Mouse (Mus musculus) hindbrain, embryonic 10.5 days (tissue): Measurements from ENCODE around the gene Pik3r5. TPM values are rescaled to one million over a fixed set of nuclear protein-coding genes. Genes with fewer than 3 reads are reported as not detected.

Experiments used
- DNase-seq: peaks from one replicate; pipeline ENCODE4 v3.0.0-alpha.2; 2017; ENCODE audit warnings: low spot score
- H3K27ac ChIP-seq: fragments of 300-500 bp; sonication (generic); 2 replicates; pipeline ENCODE4 v1.5.1; 2016; ENCODE audit warnings: mild to moderate bottlenecking, moderate library complexity
- H3K27me3 ChIP-seq: fragments of 300-500 bp; sonication (generic); 2 replicates; pipeline ENCODE4 v1.6.1; 2016; ENCODE audit warnings: mild to moderate bottlenecking; ENCODE audit not compliant: poor library complexity, insufficient read depth, severe bottlenecking
- H3K36me3 ChIP-seq: fragments of 300-500 bp; sonication (generic); 2 replicates; pipeline ENCODE4 v1.6.1; 2016; ENCODE audit warnings: mild to moderate bottlenecking, moderate library complexity
- H3K4me1 ChIP-seq: fragments of 300-500 bp; sonication (generic); replicated peaks from 2 replicates; pipeline ENCODE4 v1.6.1; 2016; ENCODE audit warnings: mild to moderate bottlenecking
- H3K4me3 ChIP-seq: fragments of 300-500 bp; sonication (generic); 2 replicates; pipeline ENCODE4 v1.5.1; 2016; ENCODE audit warnings: mild to moderate bottlenecking, moderate library complexity
- H3K9me3 ChIP-seq: fragments of 300-500 bp; sonication (generic); 2 replicates; pipeline ENCODE4 v1.6.1; 2016; ENCODE audit warnings: mild to moderate bottlenecking, moderate library complexity
- WGBS: fragments of 180-500 bp; shearing (Covaris S2); methylation state at CpG from one replicate; pipeline ENCODE4 v1.1.7; 2016; 5-methylcytosine and 5-hydroxymethylcytosine counted together
- polyA plus RNA-seq: library from polyadenylated mRNA; unstranded; fragments of >200 nt; fragmentation: Nextera tagmentation; extraction: Ambion mirVana; gene quantifications from 2 replicates; pipeline ENCODE4 v1.2.1, GENCODE M21; 2016

Gene Pik3r5
- polyA plus RNA-seq, 1 experiment from 2014 or later: 0.88 TPM

DNA sequence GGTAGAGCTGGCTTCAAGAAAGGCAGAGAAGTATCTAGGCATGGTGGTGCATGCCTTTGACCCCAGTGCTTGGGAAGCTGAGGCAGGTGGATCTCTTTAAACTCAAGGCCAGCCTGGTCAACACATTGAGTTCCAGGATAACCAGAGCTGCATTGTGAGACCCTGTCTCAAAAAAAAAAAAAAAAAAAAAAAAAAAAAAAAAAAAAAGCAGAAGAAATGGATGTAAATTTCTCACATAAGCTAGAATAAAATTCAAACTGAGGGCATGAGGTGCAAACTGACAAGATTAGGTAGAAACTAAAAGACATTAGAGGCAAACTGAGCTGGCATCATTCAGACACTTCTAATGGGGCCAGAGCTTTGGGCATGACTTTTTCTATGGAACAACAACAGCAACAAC, 50.1 kb downstream of the Pik3r5 start:
- Histone ChIP-seq H3K4me1 (no peaks in the 10 kb centered on the region), H3K4me3 (no peak overlapping the region), H3K27ac (no peak overlapping the region), H3K27me3 (no peaks in the 10 kb centered on the region), H3K9me3 (no peaks in the 10 kb centered on the region), H3K36me3 (no peaks in the 10 kb centered on the region)
- DNase-seq: no peak

DNA sequence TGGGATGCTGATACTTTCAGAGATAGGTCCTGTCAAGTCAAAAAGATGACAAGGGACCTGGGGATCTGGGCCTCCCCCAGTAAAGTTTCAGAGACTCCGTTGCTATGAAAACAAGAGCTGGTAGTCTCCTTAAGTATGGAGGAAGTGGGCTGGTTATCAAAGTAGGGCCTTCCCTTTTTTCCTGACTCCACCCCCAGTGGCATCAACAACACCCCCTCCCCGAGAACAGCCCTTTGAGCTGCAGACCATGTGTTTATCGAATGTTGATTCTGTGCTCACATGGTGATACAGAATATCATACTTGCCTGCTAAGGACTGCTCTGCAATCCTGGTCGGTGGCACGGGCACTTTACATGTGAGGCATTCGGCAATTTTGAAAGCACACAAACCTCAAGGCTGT, 51.3 kb downstream of the Pik3r5 start:
- 81% methylated on average over 6 of the region's 6 CpGs for WGBS

DNA sequence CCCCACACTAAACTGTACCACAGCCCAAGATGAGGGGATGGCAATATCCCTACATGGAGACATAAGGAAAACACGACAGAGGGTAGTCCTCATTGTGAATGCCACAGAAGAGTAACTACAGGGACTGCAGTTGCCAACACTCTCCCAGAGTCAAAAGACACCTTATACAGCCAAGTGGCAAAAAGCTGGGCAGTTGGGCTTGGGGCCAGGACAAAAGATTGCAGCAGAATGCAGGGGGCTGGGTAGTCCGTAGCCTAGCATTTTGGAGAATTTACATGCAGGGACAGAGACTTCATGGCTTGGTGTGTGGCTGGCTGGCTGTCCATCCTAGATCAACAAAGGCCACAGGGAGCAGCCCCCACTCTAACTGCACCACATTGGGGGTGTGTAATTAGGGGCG, 52.5 kb downstream of the Pik3r5 start:
- Histone ChIP-seq H3K4me1 (peaks cover 7% of the 10 kb centered on the region), H3K27me3 (no peaks in the 10 kb centered on the region), H3K27ac (no peak overlapping the region), H3K36me3 (no peaks in the 10 kb centered on the region), H3K4me3 (no peak overlapping the region), H3K9me3 (no peaks in the 10 kb centered on the region)
- no peak for DNase-seq
- WGBS: 77% methylated on average over 3 of the region's 3 CpGs

More for the DNA sequence above, 51.3 kb downstream of the Pik3r5 start:
- Histone ChIP-seq H3K27ac (no peak overlapping the region), H3K4me1 (no peaks in the 10 kb centered on the region), H3K27me3 (no peaks in the 10 kb centered on the region), H3K4me3 (no peak overlapping the region), H3K36me3 (no peaks in the 10 kb centered on the region), H3K9me3 (no peaks in the 10 kb centered on the region)
- DNase-seq: no peak

DNA sequence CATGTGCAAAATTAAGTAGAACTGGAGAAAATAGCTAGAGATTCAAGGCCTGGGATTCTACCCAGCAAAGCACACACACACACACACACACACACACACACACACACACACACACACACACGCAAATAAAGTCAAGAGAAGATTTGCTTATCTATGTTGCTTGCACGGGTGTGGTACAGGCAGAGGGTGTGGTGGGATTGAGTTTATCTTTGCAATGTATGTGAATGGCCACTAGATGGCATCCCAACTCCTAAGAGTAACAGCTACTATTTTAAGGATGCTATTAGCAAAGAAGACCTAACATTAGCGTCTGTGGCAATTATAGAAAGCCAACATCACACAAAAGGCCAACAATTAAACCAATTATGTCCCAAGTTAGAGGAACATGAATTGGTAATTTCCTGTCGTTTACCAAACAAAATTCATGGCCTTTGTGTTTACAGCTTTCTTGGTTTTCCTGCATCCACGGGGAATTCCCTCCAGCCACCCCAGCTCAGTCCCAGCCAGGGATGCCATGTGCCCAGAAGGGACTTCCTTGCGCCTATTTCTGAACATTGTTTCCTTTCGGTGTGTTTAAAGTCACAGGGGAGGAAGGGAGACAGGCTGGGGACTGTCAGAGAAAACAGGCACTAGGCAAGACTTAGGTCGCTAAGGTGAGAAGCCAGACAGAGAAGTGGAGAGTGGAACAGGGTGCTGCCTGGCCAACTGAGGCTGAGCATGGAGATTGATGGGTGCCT, 53.5 kb downstream of the Pik3r5 start:
- DNase-seq: peak; percentile 25
- Histone ChIP-seq H3K4me1 (peaks cover 12% of the 10 kb centered on the region), H3K27ac (no peak overlapping the region), H3K9me3 (no peaks in the 10 kb centered on the region), H3K4me3 (no peak overlapping the region), H3K27me3 (no peaks in the 10 kb centered on the region), H3K36me3 (no peaks in the 10 kb centered on the region)
- WGBS: 45% methylated on average over 8 of the region's 8 CpGs

DNA sequence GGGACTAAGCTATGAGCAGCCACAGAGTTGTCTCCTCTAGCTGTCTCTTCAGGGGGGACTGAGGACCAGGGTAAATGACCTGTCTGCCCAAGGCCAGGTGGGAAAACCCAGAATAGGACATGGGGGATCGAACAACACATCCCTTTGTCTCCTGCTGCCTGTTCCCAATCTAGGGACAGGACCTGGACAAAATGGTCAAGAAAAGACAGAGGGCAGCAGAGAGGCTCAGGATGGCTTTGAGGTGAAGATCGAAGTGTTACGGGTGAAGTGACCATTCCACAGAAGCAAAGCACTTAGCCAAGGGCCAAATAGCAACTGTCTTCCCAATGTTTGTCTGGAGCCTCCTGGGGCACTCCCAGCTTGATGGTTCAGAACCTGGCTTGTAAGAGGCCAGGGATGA, 54.2 kb downstream of the Pik3r5 start:
- no peak for DNase-seq
- no peak overlapping the region for H3K27ac ChIP-seq
- H3K27me3 ChIP-seq: no peaks in the 10 kb centered on the region
- H3K4me3 ChIP-seq: no peak overlapping the region
- no peaks in the 10 kb centered on the region for H3K36me3 ChIP-seq
- 87% methylated on average over 3 of the region's 3 CpGs for WGBS
- no peaks in the 10 kb centered on the region for H3K9me3 ChIP-seq
- H3K4me1 ChIP-seq: peaks cover 12% of the 10 kb centered on the region

DNA sequence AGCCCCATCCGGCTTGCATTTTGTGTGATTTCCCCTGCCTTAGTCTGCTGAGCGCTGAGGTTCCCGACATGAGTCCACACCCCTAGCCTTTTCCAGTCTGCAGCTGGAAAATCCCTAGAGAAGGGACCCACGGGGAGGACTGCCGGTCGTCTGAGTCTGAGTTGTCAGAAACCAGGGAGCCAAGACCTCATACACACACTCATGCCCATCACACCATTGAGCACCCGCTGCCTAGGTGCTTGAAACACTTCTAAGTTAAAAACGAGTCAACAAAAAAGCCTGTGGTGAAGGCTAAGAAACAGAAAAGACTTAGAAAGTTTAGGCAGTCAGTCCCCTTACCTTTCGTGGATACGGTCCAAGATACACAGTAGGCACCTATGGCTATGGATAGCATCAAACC, 55.8 kb downstream of the Pik3r5 start:
- Histone ChIP-seq H3K4me1 (peaks cover 17% of the 10 kb centered on the region), H3K4me3 (no peak overlapping the region), H3K27ac (no peak overlapping the region), H3K9me3 (no peaks in the 10 kb centered on the region), H3K36me3 (no peaks in the 10 kb centered on the region), H3K27me3 (peaks cover 2% of the 10 kb centered on the region; the same call in 1 of the 2 replicates)
- DNase-seq: no peak
- WGBS: 89% methylated on average over 10 of the region's 10 CpGs

DNA sequence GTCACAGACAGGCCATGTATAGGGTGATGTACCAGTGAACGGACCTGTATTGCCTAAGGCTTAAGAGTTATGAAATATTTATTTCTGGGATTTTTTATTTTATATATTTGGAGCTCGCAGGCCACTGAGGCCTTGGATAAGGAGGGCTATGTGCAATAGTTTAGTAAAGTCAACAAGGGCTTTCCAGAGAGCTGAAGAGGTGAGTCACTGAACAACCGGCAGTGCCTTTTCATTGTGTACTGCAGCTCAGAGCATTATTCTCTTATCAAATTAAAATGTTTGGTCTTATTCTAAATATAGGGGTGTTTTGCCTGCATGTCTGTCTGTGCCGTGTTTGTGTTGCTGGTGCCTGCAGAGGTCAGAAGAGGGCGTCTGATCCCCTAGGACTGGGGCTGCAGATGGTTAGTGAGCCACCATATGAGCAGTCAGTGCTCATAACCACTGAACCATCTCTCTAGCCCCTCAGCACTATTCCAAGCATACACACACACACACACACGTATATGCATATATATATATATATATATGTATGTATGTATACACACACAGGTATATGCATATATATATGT, 56.4 kb downstream of the Pik3r5 start:
- Histone ChIP-seq H3K27ac (no peak overlapping the region), H3K4me3 (no peak overlapping the region), H3K4me1 (peaks cover 17% of the 10 kb centered on the region), H3K9me3 (no peaks in the 10 kb centered on the region), H3K27me3 (peaks cover 2% of the 10 kb centered on the region; the same call in 1 of the 2 replicates), H3K36me3 (no peaks in the 10 kb centered on the region)
- no peak for DNase-seq
- 74% methylated on average over 6 of the region's 6 CpGs for WGBS

DNA sequence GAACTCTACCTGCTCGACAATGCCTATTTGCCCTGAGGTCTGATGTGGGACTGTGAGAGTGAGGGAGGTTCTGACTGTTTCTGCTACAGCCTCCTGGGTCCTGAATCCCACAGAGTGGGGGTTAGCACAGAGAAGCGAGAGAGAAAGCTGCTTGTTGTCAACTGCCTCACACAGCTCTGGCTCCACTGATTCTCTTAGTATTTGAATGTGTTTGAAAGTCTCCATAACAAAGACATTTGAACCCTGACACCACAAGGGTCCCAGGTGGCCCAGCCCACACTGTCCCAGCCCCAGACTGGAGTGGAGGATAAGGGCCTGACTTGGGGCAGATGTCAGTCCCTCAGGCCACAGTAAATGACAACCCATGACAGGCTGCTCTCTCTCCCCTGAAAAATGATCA, 57.3 kb downstream of the Pik3r5 start:
- 22% methylated on average over 2 of the region's 2 CpGs for WGBS
- no peaks in the 10 kb centered on the region for H3K9me3 ChIP-seq
- no peaks in the 10 kb centered on the region for H3K36me3 ChIP-seq
- H3K27ac ChIP-seq: peak overlapping the region; percentile 64; the same call in 1 of the 2 replicates
- H3K27me3 ChIP-seq: peaks cover 2% of the 10 kb centered on the region; the same call in 1 of the 2 replicates
- no peak overlapping the region for H3K4me3 ChIP-seq
- peaks cover 17% of the 10 kb centered on the region for H3K4me1 ChIP-seq
- peak; percentile 35 for DNase-seq

DNA sequence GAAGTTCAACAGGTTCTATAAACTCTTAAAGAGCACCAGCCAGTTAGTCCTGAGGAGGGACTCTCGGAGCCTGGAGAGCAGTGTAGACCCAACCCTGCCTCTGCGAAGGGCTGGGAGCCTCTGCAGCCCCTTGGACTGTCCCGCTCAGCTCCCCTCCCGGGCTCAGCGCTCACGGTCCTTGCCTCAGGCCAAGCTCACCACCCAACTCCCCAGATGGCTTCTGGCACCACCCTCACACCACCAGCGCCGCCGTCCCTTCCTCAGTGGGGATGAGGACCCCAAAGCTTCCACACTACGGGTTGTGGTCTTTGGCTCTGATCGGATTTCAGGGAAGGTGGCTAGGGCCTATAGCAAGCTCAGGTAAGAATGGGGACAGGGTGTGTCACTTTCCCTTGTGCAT, 60.7 kb downstream of the Pik3r5 start:
- H3K4me1 ChIP-seq: peaks cover 17% of the 10 kb centered on the region
- no peak overlapping the region for H3K4me3 ChIP-seq
- WGBS: 90% methylated on average over 11 of the region's 11 CpGs
- H3K36me3 ChIP-seq: no peaks in the 10 kb centered on the region
- H3K27me3 ChIP-seq: peaks cover 2% of the 10 kb centered on the region; the same call in 1 of the 2 replicates
- H3K9me3 ChIP-seq: no peaks in the 10 kb centered on the region
- H3K27ac ChIP-seq: no peak overlapping the region
- DNase-seq: no peak

DNA sequence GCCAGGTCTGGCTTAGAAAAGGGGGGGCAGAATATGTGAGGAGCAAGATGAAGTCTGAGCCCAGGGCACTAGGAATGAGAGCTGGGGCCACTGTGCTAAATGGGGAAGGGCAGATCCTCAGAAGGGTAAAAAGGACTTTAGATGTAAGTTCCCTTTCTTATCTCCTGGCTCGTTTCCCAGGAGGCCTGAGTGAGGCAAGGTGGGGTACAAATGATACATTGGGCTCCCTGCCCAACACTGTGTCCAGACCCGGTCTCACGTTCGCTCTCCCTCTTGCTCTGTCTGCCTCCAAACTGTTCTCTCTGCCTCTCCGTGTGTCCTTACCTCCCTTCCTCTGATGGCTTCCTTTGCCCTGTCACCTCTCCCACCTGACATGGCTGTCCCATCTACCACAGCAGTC, 61.8 kb downstream of the Pik3r5 start:
- Histone ChIP-seq H3K36me3 (no peaks in the 10 kb centered on the region), H3K27ac (no peak overlapping the region), H3K9me3 (no peaks in the 10 kb centered on the region), H3K4me3 (no peak overlapping the region), H3K27me3 (peaks cover 2% of the 10 kb centered on the region; the same call in 1 of the 2 replicates), H3K4me1 (peaks cover 17% of the 10 kb centered on the region)
- DNase-seq: no peak
- 86% methylated on average over 5 of the region's 5 CpGs for WGBS

DNA sequence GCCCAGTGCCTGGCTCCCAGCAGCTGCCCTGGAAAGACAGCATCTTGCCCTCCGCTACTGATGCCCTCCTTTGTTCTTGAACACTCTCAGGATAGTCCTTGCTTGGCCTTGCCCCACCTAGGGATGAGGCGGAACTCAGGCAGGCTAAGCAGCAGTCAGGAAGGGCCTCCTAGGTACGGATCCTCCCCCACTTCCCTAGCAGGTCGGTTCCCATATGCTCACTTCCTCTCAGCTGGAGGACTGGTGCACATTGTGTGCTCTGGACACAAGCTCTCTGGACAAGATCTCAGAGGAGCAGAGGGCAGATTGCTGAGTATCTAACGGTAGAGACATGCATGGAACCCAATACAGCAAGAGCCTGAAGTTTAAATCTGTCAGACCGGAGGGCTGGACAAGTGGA, 65.2 kb downstream of the Pik3r5 start:
- Histone ChIP-seq H3K4me3 (no peak overlapping the region), H3K27ac (no peak overlapping the region), H3K4me1 (peaks cover 9% of the 10 kb centered on the region), H3K27me3 (no peaks in the 10 kb centered on the region), H3K9me3 (no peaks in the 10 kb centered on the region), H3K36me3 (no peaks in the 10 kb centered on the region)
- 80% methylated on average over 6 of the region's 6 CpGs for WGBS
- DNase-seq: no peak

DNA sequence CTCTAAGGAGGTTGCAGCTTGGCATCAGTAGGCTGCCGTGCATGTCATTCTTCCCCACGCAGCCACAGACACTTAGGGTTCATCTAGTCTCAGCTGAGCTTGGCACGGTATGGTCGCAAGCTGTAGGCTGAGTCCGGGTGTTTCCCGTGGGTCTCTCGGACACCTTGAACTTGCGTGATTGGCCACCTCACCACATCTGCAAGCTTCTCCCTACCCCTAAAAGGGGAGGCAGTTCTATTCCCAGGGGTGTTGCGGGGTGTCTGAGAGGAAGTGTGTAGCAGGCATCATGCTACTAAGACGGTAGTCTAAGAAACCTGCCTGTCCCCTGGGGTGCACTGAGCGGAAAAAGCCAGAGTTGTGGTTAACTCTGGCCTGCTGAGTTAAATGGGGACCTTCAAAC, 66.6 kb downstream of the Pik3r5 start:
- no peaks in the 10 kb centered on the region for H3K27me3 ChIP-seq
- 91% methylated on average over 11 of the region's 11 CpGs for WGBS
- H3K36me3 ChIP-seq: no peaks in the 10 kb centered on the region

DNA sequence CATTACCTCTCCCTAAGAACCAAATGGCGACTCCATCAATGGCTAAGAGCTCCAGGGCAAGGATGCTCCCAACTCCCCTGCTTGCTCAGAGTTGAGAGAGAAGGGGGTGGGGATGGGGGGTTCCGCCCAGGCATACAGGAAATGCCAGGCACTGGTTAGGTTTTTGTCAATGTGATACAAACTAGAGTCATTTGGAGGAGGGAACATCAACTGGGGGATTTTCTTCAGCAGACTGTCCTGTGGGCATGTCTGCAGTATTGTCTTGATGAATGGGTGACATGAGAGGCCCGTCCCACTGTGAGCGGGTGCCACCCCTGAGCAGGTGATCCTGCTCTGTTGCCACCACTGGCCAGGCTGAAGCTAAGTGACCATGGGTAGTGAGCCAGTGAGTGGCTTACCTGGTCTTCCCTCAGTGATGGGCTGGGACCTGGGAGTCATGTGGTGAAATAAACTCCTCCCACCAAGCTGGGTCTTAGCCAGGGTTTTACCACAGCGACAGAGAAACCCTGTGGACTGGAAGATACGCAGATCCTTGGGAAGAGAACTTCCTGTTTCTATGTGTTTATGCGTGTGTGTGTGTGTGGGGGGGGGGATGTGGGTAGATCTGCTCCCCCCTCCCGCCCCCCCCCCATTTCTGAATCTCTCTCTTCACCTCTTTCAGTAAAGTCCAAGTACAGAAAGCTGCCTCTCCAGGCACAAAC, 67.2 kb downstream of the Pik3r5 start:
- Histone ChIP-seq H3K4me1 (peaks cover 10% of the 10 kb centered on the region), H3K27me3 (no peaks in the 10 kb centered on the region), H3K27ac (no peak overlapping the region), H3K4me3 (no peak overlapping the region), H3K9me3 (no peaks in the 10 kb centered on the region), H3K36me3 (no peaks in the 10 kb centered on the region)
- DNase-seq: no peak
- 72% methylated on average over 7 of the region's 8 CpGs for WGBS

More for the DNA sequence above, 66.6 kb downstream of the Pik3r5 start:
- DNase-seq: no peak
- H3K9me3 ChIP-seq: no peaks in the 10 kb centered on the region
- H3K4me1 ChIP-seq: peaks cover 10% of the 10 kb centered on the region
- H3K4me3 ChIP-seq: no peak overlapping the region
- H3K27ac ChIP-seq: no peak overlapping the region
